Mouse (Mus musculus): ENCODE measurements around the gene Fam217b.
A peak's percentile ranks its signal among the peaks of the same experiment; 100 is the strongest.

Gene Fam217b

GRCm38 (mm10) chr2:178414261-178415149 lies at the start of gene Fam217b, which contains the start of gene Ppp1r3d:
Gene Fam217b, plus strand, starts transcription at chr2:178414524.
Gene Ppp1r3d, minus strand, starts transcription at chr2:178414472.
- DNase-seq, result peak; percentile 63

GRCm38 (mm10) chr2:178407053-178407815 lies 7.1 kb upstream of the Fam217b start, which contains the start of gene Sycp2:
Gene Sycp2, minus strand, starts transcription at chr2:178407685.
- no peak for DNase-seq

DNA sequence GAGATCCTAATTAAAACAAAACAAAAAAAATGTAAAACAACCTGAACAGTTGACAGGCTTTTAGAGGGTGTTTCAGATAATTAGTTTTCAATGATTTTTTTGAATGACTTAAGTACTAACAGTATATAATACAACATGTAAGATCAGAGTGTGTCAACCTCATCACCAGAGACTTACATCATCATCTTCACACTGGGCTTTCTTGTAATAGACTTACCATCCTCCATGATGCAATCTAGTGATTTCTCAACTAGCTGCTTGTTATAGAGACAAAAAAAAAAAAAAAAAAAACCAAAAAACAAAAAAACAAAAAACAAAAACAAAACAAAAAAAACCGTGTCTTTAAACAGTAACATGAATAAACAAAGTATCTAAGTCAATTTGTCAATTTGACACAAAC lies 5.3 kb upstream of the Fam217b start:
- DNase-seq, result peak; percentile 44

- no peak for DNase-seq
Measured at GRCm38 (mm10) chr2:178410286-178410685, 4.0 kb upstream of the Fam217b start.

DNA sequence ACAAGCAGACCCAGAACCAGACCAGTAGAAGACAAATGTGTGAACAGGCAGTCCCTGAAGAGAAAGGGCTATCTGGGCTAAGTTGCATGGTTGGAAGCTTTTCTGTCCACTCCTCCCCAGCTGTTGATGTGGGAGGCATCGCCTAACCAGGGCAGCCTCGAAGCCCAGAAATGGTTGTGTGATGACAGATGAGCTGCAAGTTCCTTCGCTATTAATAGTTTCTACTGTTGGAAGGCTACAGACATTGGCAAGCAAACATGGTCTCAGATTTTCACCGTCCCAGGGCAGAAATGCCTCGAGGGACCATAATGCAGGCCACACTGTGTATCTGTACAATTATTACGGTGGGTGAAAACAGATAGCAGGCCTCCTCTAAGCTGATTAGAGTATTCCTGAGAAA lies 1.7 kb upstream of the Fam217b start:
- peak; percentile 56 for DNase-seq

DNA sequence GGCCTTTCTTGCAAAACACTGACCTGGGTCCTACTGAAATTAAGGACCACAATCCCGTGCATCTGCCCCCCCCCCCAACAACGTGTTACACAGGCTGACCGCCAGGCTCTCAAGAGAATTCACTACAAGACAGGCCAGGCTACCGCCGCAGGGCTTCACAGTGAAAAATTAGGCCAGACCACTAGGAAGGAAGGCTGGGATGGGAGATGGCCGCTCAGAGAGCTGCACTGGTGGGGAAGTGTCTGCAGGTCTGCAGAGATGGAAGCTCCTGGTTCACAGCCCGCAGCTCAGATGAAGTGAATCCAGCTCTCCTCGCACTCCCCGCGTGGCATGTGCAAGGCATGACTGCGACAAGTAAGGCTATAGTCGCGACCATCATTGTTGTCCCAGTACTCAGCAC lies 1.2 kb upstream of the Fam217b start:
- no peak for DNase-seq

DNA sequence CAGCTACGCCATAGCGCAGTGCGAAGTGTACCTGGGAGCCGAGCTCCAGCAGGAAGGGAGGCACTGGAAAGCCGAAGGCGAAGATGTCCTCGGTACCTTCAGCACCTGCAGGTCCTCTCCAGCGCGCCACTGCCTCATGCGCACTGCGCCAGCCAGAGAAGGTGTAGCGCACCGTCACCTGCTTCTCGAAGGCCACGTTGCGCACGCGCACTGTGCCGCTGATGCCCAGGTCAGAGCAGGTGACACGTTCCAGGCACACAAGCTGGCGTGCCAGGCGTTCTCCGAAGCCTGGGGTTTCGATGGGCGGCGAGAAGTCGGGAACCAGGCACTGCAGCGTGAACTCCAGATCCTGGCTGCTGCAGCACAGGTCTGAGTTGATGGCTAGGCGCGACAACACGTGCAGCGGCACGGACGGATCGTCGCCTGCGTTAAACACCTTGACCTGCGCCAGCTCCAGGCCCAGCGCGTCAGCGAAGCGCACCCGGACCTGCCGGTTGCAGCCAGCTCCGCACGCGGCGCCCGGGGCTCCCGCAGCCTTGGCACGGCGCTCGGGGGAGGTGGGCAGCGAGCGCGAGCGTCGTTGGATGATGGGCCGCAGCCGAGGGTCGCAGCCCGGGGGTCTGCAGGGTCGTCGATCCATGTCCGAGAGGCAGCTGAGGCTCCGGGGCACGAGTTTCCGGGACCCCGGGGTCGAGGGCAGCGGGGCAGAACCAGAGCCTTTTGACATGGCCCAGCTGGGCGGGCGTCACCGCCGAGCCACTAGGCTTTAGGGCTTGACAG lies 653 bp upstream of the Fam217b start:
- DNase-seq, result no peak

DNA sequence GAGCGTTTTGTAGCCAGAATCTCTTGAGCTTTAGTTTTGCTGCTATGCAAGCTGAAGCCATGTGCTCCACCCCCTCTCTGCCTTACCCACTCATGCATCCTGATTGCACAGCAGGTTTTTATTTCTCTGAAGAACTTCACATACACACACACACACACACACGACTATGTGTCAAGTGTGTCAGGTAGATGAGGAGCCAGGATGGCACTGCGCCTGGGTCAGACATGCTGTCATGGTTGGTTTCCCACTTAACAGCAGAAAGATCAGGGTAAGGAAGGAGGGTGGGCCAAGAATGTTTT lies 775 bp downstream of the Fam217b start:
- DNase-seq, result no peak

DNA sequence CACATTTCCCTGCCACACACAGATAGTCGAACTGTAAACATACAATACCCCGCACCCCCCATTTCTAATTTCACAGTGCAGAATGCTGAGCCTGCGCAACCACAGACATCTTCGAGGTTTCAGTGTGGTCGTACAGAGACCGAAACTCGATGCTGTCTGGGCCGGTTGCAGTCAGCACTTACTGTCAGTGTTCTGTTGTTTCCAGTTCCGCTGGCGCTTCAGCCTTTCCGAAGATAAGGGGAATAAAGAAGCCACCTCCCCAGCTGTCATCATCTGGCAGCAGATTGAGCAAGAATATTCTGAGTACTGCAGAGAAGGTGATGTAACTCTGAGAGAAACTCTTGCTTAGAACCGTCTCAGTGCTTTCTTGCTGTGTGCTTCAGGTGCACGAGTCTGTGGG lies 2.1 kb downstream of the Fam217b start:
- DNase-seq, result peak; percentile 68

DNA sequence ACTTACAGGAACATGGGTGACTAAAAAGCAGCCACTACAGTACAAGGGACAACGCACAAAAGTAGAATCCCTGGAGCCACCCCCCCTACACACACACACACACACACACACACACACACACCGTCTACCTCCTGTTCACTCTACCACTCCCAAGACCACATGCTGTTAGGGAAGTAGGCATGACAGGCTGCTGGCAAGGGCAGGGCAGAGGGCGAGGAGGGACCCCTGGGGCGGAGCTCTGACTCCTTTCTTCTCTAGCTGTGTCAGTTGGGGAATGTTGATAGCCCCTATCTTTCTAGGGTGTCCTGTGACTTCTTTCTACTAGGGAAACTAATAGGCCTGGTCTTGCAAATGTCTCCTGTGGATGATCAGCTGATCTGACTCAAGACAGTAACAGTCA lies 2.6 kb downstream of the Fam217b start:
- no peak for DNase-seq

DNA sequence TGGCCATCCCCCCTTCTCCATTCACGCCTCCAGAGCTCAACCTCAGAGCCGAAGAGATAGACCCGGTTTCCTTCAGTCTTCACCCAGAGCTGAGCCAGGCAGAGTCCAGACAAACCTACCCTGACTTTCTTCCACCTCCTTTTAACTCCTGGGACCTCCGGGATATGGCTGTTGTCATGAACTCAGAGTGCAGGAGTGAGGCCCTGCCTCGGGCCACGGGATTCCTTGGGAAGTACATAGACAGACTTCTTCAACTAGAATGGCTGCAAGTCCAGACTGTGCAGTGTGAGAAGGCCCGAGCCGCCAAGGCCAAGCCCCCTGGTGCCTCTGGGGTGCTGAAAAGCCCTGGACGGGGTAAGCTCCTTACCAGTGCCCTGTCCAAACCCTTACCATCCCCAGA lies 6.3 kb downstream of the Fam217b start:
- no peak for DNase-seq

DNA sequence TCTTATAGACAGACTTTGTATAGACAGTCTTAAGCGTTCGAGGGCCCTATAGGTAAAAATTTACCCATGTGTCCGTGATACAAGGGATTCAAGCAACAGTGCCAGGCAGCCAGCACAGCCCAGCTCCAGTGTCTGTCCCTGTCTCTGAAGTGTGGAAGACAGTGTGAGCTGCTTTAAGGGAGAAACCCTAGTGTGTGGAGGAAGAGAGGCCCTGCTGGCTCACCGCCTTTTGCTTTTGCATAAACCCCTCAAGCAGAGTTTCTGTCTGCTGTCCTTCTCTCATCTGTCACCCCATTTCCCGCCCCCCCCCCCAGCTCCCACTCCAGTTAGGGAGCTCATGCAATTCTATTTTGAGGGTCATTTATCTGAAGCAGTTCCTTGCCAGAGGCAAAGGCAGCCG lies 7.3 kb downstream of the Fam217b start:
- no peak for DNase-seq

DNA sequence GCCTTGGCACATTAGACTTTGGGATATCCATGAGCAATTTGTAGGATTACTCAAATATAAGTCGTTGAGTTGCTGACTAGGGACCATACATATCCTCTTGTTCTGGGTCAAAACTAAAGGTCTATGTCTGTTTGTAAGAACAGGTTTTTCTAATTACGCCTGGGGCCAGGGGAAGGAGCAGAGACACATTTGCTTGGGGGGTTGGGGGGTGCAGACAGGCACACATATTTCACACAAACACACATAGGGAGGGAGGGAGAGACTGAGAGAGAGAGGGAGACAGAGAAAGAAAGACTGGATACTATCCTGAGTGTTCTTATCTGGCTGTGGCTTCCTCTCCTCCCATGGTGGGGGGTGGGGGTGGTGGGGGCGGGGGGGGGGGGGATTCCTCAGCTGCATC lies 7.9 kb downstream of the Fam217b start:
- no peak for DNase-seq

DNA sequence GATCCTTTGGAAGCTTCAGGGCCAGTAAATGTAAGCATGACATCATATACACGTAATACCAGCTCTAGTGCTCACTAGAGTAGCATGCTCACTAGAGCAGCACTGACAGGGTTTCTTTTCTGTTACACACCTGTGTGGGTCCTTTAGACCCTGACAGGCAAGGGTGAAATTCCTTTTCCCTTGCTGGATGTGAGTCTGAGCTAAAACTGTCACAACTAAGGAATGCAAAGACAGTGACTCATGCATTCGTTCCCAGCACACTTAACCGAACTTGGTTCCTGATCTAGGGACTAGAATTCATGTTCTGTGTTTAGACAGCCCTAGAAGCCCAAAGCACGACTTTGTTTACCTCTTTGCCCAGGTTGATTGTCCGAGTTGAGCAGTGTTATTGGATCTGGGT lies 8.9 kb downstream of the Fam217b start:
- DNase-seq, result no peak

- peak; percentile 61 for DNase-seq
Measured at GRCm38 (mm10) chr2:178426229-178426628, 11.9 kb downstream of the Fam217b start.

DNA sequence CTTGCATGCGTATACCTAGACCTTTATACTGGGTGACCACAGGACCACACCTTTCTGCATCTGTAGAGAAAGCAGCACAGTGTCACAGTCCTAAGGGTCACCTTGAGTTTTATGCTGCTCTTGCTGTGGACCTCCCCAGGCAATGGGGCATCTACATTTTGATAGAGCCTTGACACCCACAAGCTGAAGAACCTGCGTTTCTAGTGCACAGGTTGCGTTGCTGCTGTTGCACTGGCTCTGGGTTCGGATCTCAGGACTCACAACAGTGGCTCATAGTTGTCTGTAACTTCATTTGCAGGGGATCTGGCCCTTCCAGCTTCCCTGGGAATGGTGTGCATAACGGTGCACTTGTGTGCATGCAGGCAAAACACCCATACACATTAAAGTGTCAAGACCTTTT lies 12.9 kb downstream of the Fam217b start:
- DNase-seq, result no peak

GRCm38 (mm10) chr2:178428183-178428582 lies 13.9 kb downstream of the Fam217b start:
- no peak for DNase-seq

- DNase-seq, result no peak
Measured at GRCm38 (mm10) chr2:178428676-178429075, 14.4 kb downstream of the Fam217b start.

- no peak for DNase-seq
Measured at GRCm38 (mm10) chr2:178429426-178429825, 15.1 kb downstream of the Fam217b start.

DNA sequence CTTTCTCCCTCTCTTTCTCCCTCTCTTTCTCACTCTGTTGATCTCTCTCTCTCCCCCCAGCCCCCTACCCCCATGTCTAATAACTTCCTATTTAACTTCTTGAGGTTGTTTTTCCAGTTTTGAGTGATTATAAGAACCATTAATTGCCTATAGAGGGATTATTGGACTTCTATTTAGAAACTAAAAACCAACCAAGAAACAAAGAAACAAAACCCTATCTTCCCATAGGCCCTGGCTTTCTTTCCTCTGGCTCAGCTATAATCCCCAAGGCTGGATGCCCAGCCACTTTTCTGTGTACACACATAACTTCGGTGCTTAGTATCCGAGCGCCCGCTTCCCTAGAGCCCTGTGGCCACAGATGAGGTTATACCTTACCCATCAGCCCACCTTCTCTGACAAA lies 15.9 kb downstream of the Fam217b start, which contains the start of gene Cdh26:
Cdh26 (plus strand) TSS at position 301 of the 400 bp plus-strand sequence.
- DNase-seq, result no peak

DNA sequence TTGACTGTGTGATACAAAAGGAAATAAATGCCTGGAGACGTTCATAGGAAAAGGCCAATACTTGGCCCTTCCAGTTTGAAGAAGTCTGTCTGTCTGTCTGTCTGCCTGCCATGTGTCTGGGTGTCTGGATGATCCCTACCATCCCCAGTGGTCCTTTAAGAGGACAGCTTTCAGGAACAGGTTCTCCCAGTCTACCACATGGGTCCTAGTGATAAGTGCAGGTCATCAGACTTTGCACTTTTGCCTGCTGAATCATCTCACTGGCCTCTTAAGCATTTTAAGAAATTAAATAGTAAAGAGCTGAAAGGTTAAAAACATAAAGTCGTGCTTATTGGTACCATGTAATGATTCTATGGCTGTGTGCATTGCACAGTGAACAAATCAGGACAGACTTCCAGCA lies 19.2 kb downstream of the Fam217b start:
- DNase-seq, result no peak

DNA sequence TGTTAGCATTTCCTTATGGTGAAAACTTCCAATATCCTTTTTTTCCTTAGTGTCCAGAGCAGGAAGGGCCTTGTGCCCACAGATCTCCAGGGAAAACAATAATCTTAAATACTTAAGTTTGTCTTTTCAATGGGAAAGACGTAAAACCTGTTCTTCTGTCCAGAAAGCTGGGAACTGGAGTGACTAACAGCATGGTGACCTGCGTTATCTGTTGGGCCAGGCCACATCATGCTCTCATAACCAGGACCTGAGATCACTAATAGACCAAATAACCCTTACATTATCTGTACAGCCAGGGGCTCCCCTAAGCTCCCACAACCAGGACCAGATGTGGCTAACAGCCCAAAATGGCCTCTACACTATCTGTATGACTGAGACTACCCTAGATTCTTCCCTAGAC lies 19.6 kb downstream of the Fam217b start:
- no peak for DNase-seq

DNA sequence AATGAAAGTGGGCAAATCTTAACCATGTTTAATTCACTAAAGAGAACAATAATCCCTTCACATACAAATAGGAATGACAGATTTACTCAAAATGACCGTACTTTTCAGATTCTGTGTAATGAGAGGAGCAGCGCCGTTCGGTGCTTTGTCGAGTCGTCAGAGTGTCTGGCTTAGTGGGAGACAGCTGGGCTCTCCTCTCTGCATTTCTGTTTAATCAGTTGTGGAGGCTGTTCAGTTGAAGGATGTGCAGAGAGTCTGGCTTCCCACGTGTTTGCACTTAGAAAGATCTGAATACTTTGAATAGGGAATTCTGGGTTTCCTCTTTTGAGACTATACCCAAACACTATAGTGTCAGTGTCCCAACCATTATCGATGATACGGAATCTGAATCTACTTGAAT lies 23.0 kb downstream of the Fam217b start:
- DNase-seq, result no peak
